Mouse (Mus musculus): ENCODE measurements around the gene Myoz2. TPM values are rescaled to one million over a fixed set of nuclear protein-coding genes. Genes with fewer than 3 reads are reported as not detected.

The Myoz2 gene
- polyA plus RNA-seq, 1 experiment = not detected

DNA sequence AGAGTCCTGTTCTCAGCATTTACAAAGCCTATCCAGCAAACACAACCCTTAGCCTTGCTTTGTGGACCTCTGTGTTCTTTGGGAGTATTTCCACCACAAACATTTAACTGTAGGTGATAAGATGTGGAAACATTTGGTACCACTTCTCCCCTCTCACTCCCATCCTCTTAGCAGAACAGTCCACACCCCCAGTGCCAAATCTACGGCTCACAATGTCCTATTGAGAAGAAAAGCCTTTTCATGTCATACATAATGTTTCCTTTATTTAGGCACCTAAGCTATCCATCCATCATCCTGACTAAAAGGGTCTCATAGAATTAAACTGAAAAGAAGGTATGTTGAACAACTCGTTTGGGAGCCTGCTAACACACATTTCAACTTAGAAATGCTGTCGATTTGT is 9.2 kb downstream of the Myoz2 start:
- Histone ChIP-seq H3K9me3 (ENCODE audit: control insufficient read depth, low read length) (no peaks in the 10 kb centered on the region), H3K4me1 (ENCODE audit: control insufficient read depth) (no peaks in the 10 kb centered on the region), H3K4me3 (replicated peaks) (no peak overlapping the region), H3K36me3 (ENCODE audit: control insufficient read depth) (no peaks in the 10 kb centered on the region), H3K27me3 (ENCODE audit: control insufficient read depth) (no peaks in the 10 kb centered on the region)
- TF ChIP-seq TAL1 (IDR thresholded peaks at IDR 0.05; ENCODE audit: low read length) = no peak
- TF ChIP-seq GATA1 (IDR thresholded peaks at IDR 0.05; ENCODE audit: low read length) = no peak

DNA sequence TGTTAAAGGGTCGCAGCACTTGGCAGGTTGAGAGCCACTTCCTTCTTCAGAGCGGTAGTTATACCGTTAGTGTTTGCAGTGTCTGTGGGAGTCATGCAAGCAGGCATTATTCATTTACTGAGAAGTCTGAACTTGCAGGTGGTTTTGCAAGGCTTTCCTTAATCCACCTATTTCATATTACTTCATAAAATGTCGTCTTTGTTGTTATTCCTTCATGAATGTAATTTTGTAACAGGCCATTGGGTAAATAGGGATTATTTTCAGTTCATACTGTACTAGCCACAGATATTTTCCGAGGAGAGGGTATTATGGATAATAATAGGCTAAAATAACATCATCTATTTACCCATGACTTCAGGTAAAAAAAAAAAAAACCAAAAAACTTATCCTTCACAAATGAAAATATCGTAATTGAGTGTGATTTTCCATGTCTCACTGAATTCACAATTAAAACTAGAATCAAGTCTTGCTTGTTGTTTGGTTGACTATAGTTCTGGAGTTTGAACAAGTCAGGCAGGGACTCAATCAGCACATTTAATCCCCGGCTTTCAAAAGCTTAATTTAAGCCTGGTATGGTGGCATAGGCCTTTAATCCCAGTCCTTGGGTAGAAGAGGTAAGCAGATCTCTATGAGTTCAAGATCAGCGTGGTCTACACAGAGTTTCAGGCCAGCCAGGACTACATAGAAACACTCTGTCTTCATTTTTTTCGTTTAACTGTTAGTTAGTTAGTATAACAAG is 10.2 kb downstream of the Myoz2 start:
- TF ChIP-seq GATA1 (IDR thresholded peaks at IDR 0.05; ENCODE audit: low read length) (no peak), TAL1 (IDR thresholded peaks at IDR 0.05; ENCODE audit: low read length) (no peak)
- H3K27me3 ChIP-seq (ENCODE audit: control insufficient read depth) = no peaks in the 10 kb centered on the region
- H3K9me3 ChIP-seq (ENCODE audit: control insufficient read depth, low read length) = no peaks in the 10 kb centered on the region
- H3K36me3 ChIP-seq (ENCODE audit: control insufficient read depth) = no peaks in the 10 kb centered on the region
- H3K4me1 ChIP-seq (ENCODE audit: control insufficient read depth) = no peaks in the 10 kb centered on the region
- H3K4me3 ChIP-seq (replicated peaks) = no peak overlapping the region

DNA sequence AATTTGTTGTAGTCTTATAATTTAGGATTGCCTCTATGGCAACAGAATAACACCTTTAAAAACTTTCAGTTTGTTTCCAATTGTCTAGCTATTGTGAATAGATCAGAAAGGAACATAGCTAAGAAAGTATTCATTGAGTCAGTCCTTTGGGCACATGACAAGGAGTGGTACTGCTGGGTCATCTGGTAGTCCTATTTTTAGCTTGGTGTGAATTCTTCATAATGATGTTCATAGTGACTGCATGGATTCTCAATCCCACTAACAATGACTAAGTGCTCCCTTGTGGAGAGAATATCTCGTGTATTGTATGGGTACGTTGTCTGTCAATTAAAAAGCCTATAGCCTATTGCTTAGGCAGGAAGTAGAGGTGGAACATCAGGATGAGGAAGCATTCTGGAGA is 16.0 kb downstream of the Myoz2 start:
- Histone ChIP-seq H3K36me3 (ENCODE audit: control insufficient read depth) (no peaks in the 10 kb centered on the region), H3K4me3 (replicated peaks) (no peak overlapping the region), H3K4me1 (ENCODE audit: control insufficient read depth) (no peaks in the 10 kb centered on the region), H3K9me3 (ENCODE audit: control insufficient read depth, low read length) (no peaks in the 10 kb centered on the region), H3K27me3 (ENCODE audit: control insufficient read depth) (no peaks in the 10 kb centered on the region)
- no peak for TF ChIP-seq GATA1 (IDR thresholded peaks at IDR 0.05; ENCODE audit: low read length)
- TF ChIP-seq TAL1 (IDR thresholded peaks at IDR 0.05; ENCODE audit: low read length) = no peak

GRCm38 (mm10) chr3:123013476-123013875 is 21.3 kb downstream of the Myoz2 start:
- no peaks in the 10 kb centered on the region for H3K36me3 ChIP-seq (ENCODE audit: control insufficient read depth)
- H3K27me3 ChIP-seq (ENCODE audit: control insufficient read depth) = no peaks in the 10 kb centered on the region
- no peaks in the 10 kb centered on the region for H3K9me3 ChIP-seq (ENCODE audit: control insufficient read depth, low read length)
- no peaks in the 10 kb centered on the region for H3K4me1 ChIP-seq (ENCODE audit: control insufficient read depth)
- TF ChIP-seq TAL1 (IDR thresholded peaks at IDR 0.05; ENCODE audit: low read length) (no peak), GATA1 (IDR thresholded peaks at IDR 0.05; ENCODE audit: low read length) (no peak)
- no peak overlapping the region for H3K4me3 ChIP-seq (replicated peaks)

DNA sequence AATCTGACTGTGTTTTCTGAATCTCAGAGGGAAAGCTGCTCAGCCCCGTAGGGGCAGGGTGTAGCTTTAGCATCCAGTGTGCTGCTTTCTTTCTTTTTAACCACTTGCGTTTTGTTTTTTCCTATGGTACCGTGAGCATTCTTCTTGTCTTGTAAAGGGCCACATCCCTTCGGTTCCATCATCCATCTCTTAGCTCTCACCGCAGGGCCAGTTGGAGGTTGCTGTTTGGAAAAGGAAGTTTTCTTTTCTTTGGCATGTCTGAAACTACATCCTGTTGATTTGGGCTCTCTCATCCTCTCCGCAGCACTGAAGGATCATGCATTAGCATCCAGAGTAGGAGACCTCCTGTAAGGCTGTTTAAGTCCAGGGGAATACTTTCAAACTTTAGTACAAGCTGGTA is 25.4 kb downstream of the Myoz2 start:
- Histone ChIP-seq H3K27me3 (ENCODE audit: control insufficient read depth) (no peaks in the 10 kb centered on the region), H3K9me3 (ENCODE audit: control insufficient read depth, low read length) (no peaks in the 10 kb centered on the region), H3K4me3 (replicated peaks) (no peak overlapping the region), H3K4me1 (ENCODE audit: control insufficient read depth) (no peaks in the 10 kb centered on the region), H3K36me3 (ENCODE audit: control insufficient read depth) (no peaks in the 10 kb centered on the region)
- TF ChIP-seq GATA1 (IDR thresholded peaks at IDR 0.05; ENCODE audit: low read length) = no peak
- TF ChIP-seq TAL1 (IDR thresholded peaks at IDR 0.05; ENCODE audit: low read length) = no peak

GRCm38 (mm10) chr3:123007386-123007785 is 27.4 kb downstream of the Myoz2 start:
- H3K4me1 ChIP-seq (ENCODE audit: control insufficient read depth) = no peaks in the 10 kb centered on the region
- no peaks in the 10 kb centered on the region for H3K27me3 ChIP-seq (ENCODE audit: control insufficient read depth)
- H3K9me3 ChIP-seq (ENCODE audit: control insufficient read depth, low read length) = no peaks in the 10 kb centered on the region
- no peaks in the 10 kb centered on the region for H3K36me3 ChIP-seq (ENCODE audit: control insufficient read depth)
- TF ChIP-seq TAL1 (IDR thresholded peaks at IDR 0.05; ENCODE audit: low read length) (no peak), GATA1 (IDR thresholded peaks at IDR 0.05; ENCODE audit: low read length) (no peak)
- no peak overlapping the region for H3K4me3 ChIP-seq (replicated peaks)

GRCm38 (mm10) chr3:123001053-123001452 is 33.8 kb downstream of the Myoz2 start:
- Histone ChIP-seq H3K27me3 (ENCODE audit: control insufficient read depth) (no peaks in the 10 kb centered on the region), H3K9me3 (ENCODE audit: control insufficient read depth, low read length) (no peaks in the 10 kb centered on the region)
- TF ChIP-seq TAL1 (IDR thresholded peaks at IDR 0.05; ENCODE audit: low read length) (no peak), GATA1 (IDR thresholded peaks at IDR 0.05; ENCODE audit: low read length) (no peak)

GRCm38 (mm10) chr3:122998511-122998910 is 36.3 kb downstream of the Myoz2 start:
- no peaks in the 10 kb centered on the region for H3K36me3 ChIP-seq (ENCODE audit: control insufficient read depth)
- H3K4me1 ChIP-seq (ENCODE audit: control insufficient read depth) = no peaks in the 10 kb centered on the region
- no peaks in the 10 kb centered on the region for H3K27me3 ChIP-seq (ENCODE audit: control insufficient read depth)
- TF ChIP-seq TAL1 (IDR thresholded peaks at IDR 0.05; ENCODE audit: low read length) = no peak
- TF ChIP-seq GATA1 (IDR thresholded peaks at IDR 0.05; ENCODE audit: low read length) = no peak
- no peaks in the 10 kb centered on the region for H3K9me3 ChIP-seq (ENCODE audit: control insufficient read depth, low read length)
- H3K4me3 ChIP-seq (replicated peaks) = no peak overlapping the region

More at GRCm38 (mm10) chr3:123001053-123001452, 33.8 kb downstream of the Myoz2 start:
- Histone ChIP-seq H3K36me3 (ENCODE audit: control insufficient read depth) (no peaks in the 10 kb centered on the region), H3K4me1 (ENCODE audit: control insufficient read depth) (no peaks in the 10 kb centered on the region), H3K4me3 (replicated peaks) (no peak overlapping the region)

DNA sequence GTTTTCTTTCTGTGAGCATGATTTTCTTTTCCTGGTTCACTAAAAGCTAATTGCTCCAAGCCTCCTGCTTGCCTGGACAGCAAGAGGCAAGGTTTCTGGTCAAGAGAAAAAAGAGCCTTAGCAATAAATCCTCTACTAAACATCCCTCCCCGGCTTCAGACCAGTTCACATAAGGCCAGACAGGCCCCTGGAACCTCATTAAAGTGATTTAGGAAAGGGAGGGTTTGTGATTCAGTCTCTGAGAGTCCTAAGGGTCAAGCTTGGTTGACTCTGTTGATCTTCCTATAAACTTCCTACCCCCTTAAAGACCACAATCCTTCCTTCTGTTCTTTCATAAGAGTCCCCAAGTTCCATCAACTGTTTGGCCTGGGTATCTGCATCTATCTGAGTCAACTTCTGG is 37.8 kb downstream of the Myoz2 start:
- H3K4me3 ChIP-seq (replicated peaks) = no peak overlapping the region
- H3K4me1 ChIP-seq (ENCODE audit: control insufficient read depth) = no peaks in the 10 kb centered on the region
- H3K9me3 ChIP-seq (ENCODE audit: control insufficient read depth, low read length) = no peaks in the 10 kb centered on the region
- H3K27me3 ChIP-seq (ENCODE audit: control insufficient read depth) = no peaks in the 10 kb centered on the region
- TF ChIP-seq TAL1 (IDR thresholded peaks at IDR 0.05; ENCODE audit: low read length) = no peak
- TF ChIP-seq GATA1 (IDR thresholded peaks at IDR 0.05; ENCODE audit: low read length) = no peak
- H3K36me3 ChIP-seq (ENCODE audit: control insufficient read depth) = no peaks in the 10 kb centered on the region

GRCm38 (mm10) chr3:122986906-122987305 is 47.9 kb downstream of the Myoz2 start:
- peaks cover 23% of the 10 kb centered on the region for H3K27me3 ChIP-seq (ENCODE audit: control insufficient read depth)
- H3K4me3 ChIP-seq (replicated peaks) = no peak overlapping the region

More at GRCm38 (mm10) chr3:122986906-122987305, 47.9 kb downstream of the Myoz2 start:
- Histone ChIP-seq H3K9me3 (ENCODE audit: control insufficient read depth, low read length) (no peaks in the 10 kb centered on the region), H3K4me1 (ENCODE audit: control insufficient read depth) (peaks cover 24% of the 10 kb centered on the region), H3K36me3 (ENCODE audit: control insufficient read depth) (no peaks in the 10 kb centered on the region)
- no peak for TF ChIP-seq GATA1 (IDR thresholded peaks at IDR 0.05; ENCODE audit: low read length)
- TF ChIP-seq TAL1 (IDR thresholded peaks at IDR 0.05; ENCODE audit: low read length) = no peak
